Mouse (Mus musculus): ENCODE measurements around the gene Tubg1. TPM values are rescaled to one million over a fixed set of nuclear protein-coding genes. Genes with fewer than 3 reads are reported as not detected.

The Tubg1 gene
- total and polyA plus RNA-seq, 2 experiments from 2014 or later, result 39.4 to 47.4 TPM

GRCm38 (mm10) chr11:101134217-101134865 lies 14.6 kb downstream of the Tubg1 start:
- H3K4me2 ChIP-seq (ENCODE audit: low read depth, low read length), result no peak overlapping the region
- TF ChIP-seq EP300 (IDR thresholded peaks at IDR 0.05; ENCODE audit: low read depth) (no peak), CTCF (IDR thresholded peaks at IDR 0.05; ENCODE audit: low read depth) (no peak)
- H3K9ac ChIP-seq (replicated peaks; ENCODE audit: low read depth, low read length), result no peak overlapping the region
- ATAC-seq (ENCODE audit: insufficient read depth, low read depth) (no peak), DNase-seq (ENCODE audit: low spot score) (no peak)
- H3K27ac ChIP-seq (ENCODE audit: low read depth), result no peak overlapping the region
- H3K4me1 ChIP-seq (ENCODE audit: control insufficient read depth, insufficient read depth), result peaks cover 14% of the 10 kb centered on the region; the same call in 1 of the 2 replicates
- WGBS, result 47% methylated on average over 13 of the region's 13 CpGs
- no peaks in the 10 kb centered on the region for H3K36me3 ChIP-seq (replicated peaks; ENCODE audit: control insufficient read depth, insufficient read depth, low read length)
- no peak overlapping the region for H3K4me3 ChIP-seq (ENCODE audit: low read depth, low read length)
- H3K9me3 ChIP-seq (replicated peaks; ENCODE audit: control insufficient read depth, low read length), result no peaks in the 10 kb centered on the region
- H3K27me3 ChIP-seq (ENCODE audit: control insufficient read depth, insufficient read depth, low read length), result no peaks in the 10 kb centered on the region

- ATAC-seq (ENCODE audit: insufficient read depth, low read depth) (no peak), DNase-seq (ENCODE audit: low spot score) (no peak)
- H3K4me1 ChIP-seq (ENCODE audit: control insufficient read depth, insufficient read depth), result 0 out of 2 replicates have a peak, but pooled peaks cover 6% of the 10 kb centered on the region
- H3K9ac ChIP-seq (replicated peaks; ENCODE audit: low read depth, low read length), result no peak overlapping the region
- no peaks in the 10 kb centered on the region for H3K36me3 ChIP-seq (replicated peaks; ENCODE audit: control insufficient read depth, insufficient read depth, low read length)
- H3K4me3 ChIP-seq (ENCODE audit: low read depth, low read length), result no peak overlapping the region
- TF ChIP-seq CTCF (IDR thresholded peaks at IDR 0.05; ENCODE audit: low read depth) (no peak), EP300 (IDR thresholded peaks at IDR 0.05; ENCODE audit: low read depth) (no peak)
- no peaks in the 10 kb centered on the region for H3K9me3 ChIP-seq (replicated peaks; ENCODE audit: control insufficient read depth, low read length)
- H3K27me3 ChIP-seq (ENCODE audit: control insufficient read depth, insufficient read depth, low read length), result no peaks in the 10 kb centered on the region
- 68% methylated on average over 7 of the region's 7 CpGs for WGBS
- no peak overlapping the region for H3K4me2 ChIP-seq (ENCODE audit: low read depth, low read length)
- no peak overlapping the region for H3K27ac ChIP-seq (ENCODE audit: low read depth)
Observed at GRCm38 (mm10) chr11:101137000-101137399, 17.3 kb downstream of the Tubg1 start.

- Histone ChIP-seq H3K27me3 (ENCODE audit: control insufficient read depth, insufficient read depth, low read length) (no peaks in the 10 kb centered on the region), H3K4me2 (ENCODE audit: low read depth, low read length) (peak overlapping the region; percentile 34), H3K4me1 (ENCODE audit: control insufficient read depth, insufficient read depth) (0 out of 2 replicates have a peak, but pooled peaks cover 6% of the 10 kb centered on the region), H3K36me3 (replicated peaks; ENCODE audit: control insufficient read depth, insufficient read depth, low read length) (no peaks in the 10 kb centered on the region), H3K27ac (ENCODE audit: low read depth) (no peak overlapping the region), H3K4me3 (ENCODE audit: low read depth, low read length) (no peak overlapping the region), H3K9ac (replicated peaks; ENCODE audit: low read depth, low read length) (no peak overlapping the region), H3K9me3 (replicated peaks; ENCODE audit: control insufficient read depth, low read length) (no peaks in the 10 kb centered on the region)
- WGBS, result 38% methylated on average over 15 of the region's 15 CpGs
- ATAC-seq (ENCODE audit: insufficient read depth, low read depth) (0 out of 2 replicates have a peak, but pooled peaks have one; percentile 23), DNase-seq (ENCODE audit: low spot score) (no peak)
- TF ChIP-seq CTCF (IDR thresholded peaks at IDR 0.05; ENCODE audit: low read depth) (no peak), EP300 (IDR thresholded peaks at IDR 0.05; ENCODE audit: low read depth) (no peak)
Observed at GRCm38 (mm10) chr11:101138536-101139181, 18.9 kb downstream of the Tubg1 start.

- Histone ChIP-seq H3K4me1 (ENCODE audit: control insufficient read depth, insufficient read depth) (0 out of 2 replicates have a peak, but pooled peaks cover 4% of the 10 kb centered on the region), H3K27me3 (ENCODE audit: control insufficient read depth, insufficient read depth, low read length) (no peaks in the 10 kb centered on the region), H3K4me3 (ENCODE audit: low read depth, low read length) (peak overlapping the region; percentile 37), H3K27ac (ENCODE audit: low read depth) (peak overlapping the region; percentile 47), H3K4me2 (ENCODE audit: low read depth, low read length) (peak overlapping the region; percentile 62), H3K36me3 (replicated peaks; ENCODE audit: control insufficient read depth, insufficient read depth, low read length) (no peaks in the 10 kb centered on the region), H3K9ac (replicated peaks; ENCODE audit: low read depth, low read length) (no peak overlapping the region; the same call in 1 of the 2 replicates), H3K9me3 (replicated peaks; ENCODE audit: control insufficient read depth, low read length) (no peaks in the 10 kb centered on the region)
- WGBS, result 26% methylated on average over 27 of the region's 27 CpGs
- TF ChIP-seq EP300 (IDR thresholded peaks at IDR 0.05; ENCODE audit: low read depth) (no peak), CTCF (IDR thresholded peaks at IDR 0.05; ENCODE audit: low read depth) (no peak)
- ATAC-seq (ENCODE audit: insufficient read depth, low read depth) (peak; percentile 52), DNase-seq (ENCODE audit: low spot score) (peak; percentile 70)
Observed at GRCm38 (mm10) chr11:101140164-101140819, 20.6 kb downstream of the Tubg1 start.

- Histone ChIP-seq H3K9ac (replicated peaks; ENCODE audit: low read depth, low read length) (no peak overlapping the region), H3K4me2 (ENCODE audit: low read depth, low read length) (no peak overlapping the region), H3K27ac (ENCODE audit: low read depth) (0 out of 2 replicates have a peak overlapping the region, but pooled peaks have one; percentile 47), H3K36me3 (replicated peaks; ENCODE audit: control insufficient read depth, insufficient read depth, low read length) (no peaks in the 10 kb centered on the region), H3K9me3 (replicated peaks; ENCODE audit: control insufficient read depth, low read length) (no peaks in the 10 kb centered on the region), H3K4me1 (ENCODE audit: control insufficient read depth, insufficient read depth) (0 out of 2 replicates have a peak, but pooled peaks cover 4% of the 10 kb centered on the region), H3K27me3 (ENCODE audit: control insufficient read depth, insufficient read depth, low read length) (no peaks in the 10 kb centered on the region), H3K4me3 (ENCODE audit: low read depth, low read length) (no peak overlapping the region)
- 86% methylated on average over 8 of the region's 8 CpGs for WGBS
- DNase-seq (ENCODE audit: low spot score) (no peak), ATAC-seq (ENCODE audit: insufficient read depth, low read depth) (no peak)
- TF ChIP-seq CTCF (IDR thresholded peaks at IDR 0.05; ENCODE audit: low read depth), result no peak
- no peak for TF ChIP-seq EP300 (IDR thresholded peaks at IDR 0.05; ENCODE audit: low read depth)
Observed at GRCm38 (mm10) chr11:101141088-101141487, 21.4 kb downstream of the Tubg1 start.

Measured in heart, postnatal 0 days (tissue).